Mouse (Mus musculus): ENCODE data around the gene Gm13089. TPM values are rescaled to one million over a fixed set of nuclear protein-coding genes. Genes with fewer than 3 reads are reported as not detected.
"Not testable (repeated sequence)": the region's sequence is repeated elsewhere in the genome, so short reads cannot be mapped to it uniquely, and the experiment has no call there.

Gm13089 gene
- not detected in 2 replicates for polyA plus RNA-seq (2012; rRNA removed)
- polyA plus RNA-seq (2014; fragmentation: Nextera tagmentation; extraction: Ambion mirVana), result not detected in 2 replicates

DNA sequence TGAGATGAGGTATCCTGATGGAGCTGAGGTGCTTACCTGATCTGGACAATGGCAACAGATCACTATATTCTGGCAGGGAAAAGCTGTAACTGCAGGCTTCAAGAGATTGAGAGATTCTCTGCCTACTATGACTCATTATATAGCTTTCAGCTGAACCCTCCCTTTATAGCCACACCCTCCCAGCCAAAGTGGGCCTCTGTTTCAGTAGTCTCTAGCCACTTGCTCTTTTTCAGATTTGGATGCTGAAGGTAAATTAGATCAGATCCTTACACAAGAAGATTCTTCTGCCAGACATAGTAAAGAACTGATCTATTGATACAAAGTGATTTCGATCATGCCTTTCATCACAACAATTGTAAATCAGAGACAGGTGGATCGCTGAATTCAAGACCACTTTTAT, at the start of gene Gm13089:
Gene Gm13089, minus strand, starts transcription at position 101 of the 400 bp plus-strand sequence.
- WGBS, result 89% methylated on average over 2 of the region's 2 CpGs
- H3K4me2 ChIP-seq (replicated peaks; ENCODE audit: low read depth, low read length, severe bottlenecking), result no peak within 1 kb of the TSS
- no peaks in the 10 kb centered on the region for H3K27me3 ChIP-seq (ENCODE audit: control insufficient read depth, insufficient read depth, low read length)
- no peaks in the 10 kb centered on the region for H3K4me1 ChIP-seq (ENCODE audit: control insufficient read depth, insufficient read depth, low read length)
- no peak within 1 kb of the TSS for H3K9ac ChIP-seq (ENCODE audit: low read depth, low read length, severe bottlenecking)
- DNase-seq (ENCODE audit: low spot score) (no peak), ATAC-seq (ENCODE audit: low FRiP score, low read depth) (no peak)
- no peak for TF ChIP-seq POLR2A (IDR thresholded peaks at IDR 0.05; ENCODE audit: borderline replicate concordance, extremely low read depth, insufficient read depth, insufficient read length)
- no peak within 1 kb of the TSS for H3K4me3 ChIP-seq (replicated peaks; ENCODE audit: low read length)
- H3K27ac ChIP-seq (replicated peaks; ENCODE audit: low read depth, low read length), result no peak within 1 kb of the TSS
- H3K36me3 ChIP-seq (ENCODE audit: control insufficient read depth, insufficient read depth, low read length), result no peaks in the 10 kb centered on the region
- peaks cover 9% of the 10 kb centered on the region; the same call in 1 of the 2 replicates for H3K9me3 ChIP-seq (ENCODE audit: control insufficient read depth, low read length)

- H3K4me2 ChIP-seq (replicated peaks; ENCODE audit: low read depth, low read length, severe bottlenecking), result no peak within 1 kb of the TSS
- no peaks in the 10 kb centered on the region for H3K27me3 ChIP-seq (ENCODE audit: control insufficient read depth, insufficient read depth, low read length)
- 0 out of 2 replicates have a peak, but pooled peaks cover 5% of the 10 kb centered on the region for H3K9me3 ChIP-seq (ENCODE audit: control insufficient read depth, low read length)
- H3K27ac ChIP-seq (replicated peaks; ENCODE audit: low read depth, low read length), result no peak within 1 kb of the TSS
- no peak for TF ChIP-seq POLR2A (IDR thresholded peaks at IDR 0.05; ENCODE audit: borderline replicate concordance, extremely low read depth, insufficient read depth, insufficient read length)
- no peaks in the 10 kb centered on the region for H3K36me3 ChIP-seq (ENCODE audit: control insufficient read depth, insufficient read depth, low read length)
- no peak within 1 kb of the TSS for H3K9ac ChIP-seq (ENCODE audit: low read depth, low read length, severe bottlenecking)
- H3K4me1 ChIP-seq (ENCODE audit: control insufficient read depth, insufficient read depth, low read length), result no peaks in the 10 kb centered on the region
- WGBS, result 94% methylated on average over 1 of the region's 1 CpGs
- no peak within 1 kb of the TSS for H3K4me3 ChIP-seq (replicated peaks; ENCODE audit: low read length)
- DNase-seq (ENCODE audit: low spot score) (no peak), ATAC-seq (ENCODE audit: low FRiP score, low read depth) (no peak)
Measured at GRCm38 (mm10) chr4:143719155-143719554, 16.6 kb upstream of the Gm13089 start, which contains the start of gene Gm13078. Gm13078 (plus strand) TSS chr4:143719455.

DNA sequence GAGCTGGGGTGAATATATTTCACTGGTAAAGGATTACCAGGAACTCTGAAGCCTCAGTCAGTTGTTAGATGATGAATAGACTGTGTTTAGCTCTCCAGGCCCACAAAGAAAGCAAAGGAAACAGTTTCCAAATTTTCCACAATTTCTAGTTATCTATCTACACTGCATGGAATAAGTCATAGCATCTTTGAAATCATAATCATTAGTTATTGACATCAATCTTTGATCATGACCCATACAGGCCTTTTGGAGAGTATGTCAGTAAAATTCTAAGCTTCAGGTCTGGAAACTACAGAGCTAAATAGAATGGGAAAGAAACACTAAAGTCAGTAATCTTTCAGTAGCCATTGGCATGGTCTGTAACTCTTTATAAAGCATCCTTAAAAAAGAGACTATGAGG, 45.4 kb downstream of the Gm13089 start, which contains the start of gene Gm13088:
Gene Gm13088, minus strand, starts transcription at position 101 of the 400 bp plus-strand sequence.
- H3K9ac ChIP-seq (ENCODE audit: low read depth, low read length, severe bottlenecking); H3K4me1 ChIP-seq (ENCODE audit: control insufficient read depth, insufficient read depth, low read length); H3K9me3 ChIP-seq (ENCODE audit: control insufficient read depth, low read length); H3K4me3 ChIP-seq (replicated peaks; ENCODE audit: low read length); DNase-seq (ENCODE audit: low spot score); H3K27me3 ChIP-seq (ENCODE audit: control insufficient read depth, insufficient read depth, low read length); H3K36me3 ChIP-seq (ENCODE audit: control insufficient read depth, insufficient read depth, low read length); ATAC-seq (ENCODE audit: low FRiP score, low read depth); H3K4me2 ChIP-seq (replicated peaks; ENCODE audit: low read depth, low read length, severe bottlenecking); H3K27ac ChIP-seq (replicated peaks; ENCODE audit: low read depth, low read length): not testable (repeated sequence)

Other genes with a start within 250 kb of the Gm13089 start
- not detected in 2 replicates for gene Gm13043, start 191.4 kb downstream of the Gm13089 start, polyA plus RNA-seq (2012; rRNA removed)
- not detected in 2 replicates for gene Gm13043, start 191.4 kb downstream of the Gm13089 start, polyA plus RNA-seq (2014; fragmentation: Nextera tagmentation; extraction: Ambion mirVana)
- not detected in 2 replicates for gene Gm13040, start 166.8 kb downstream of the Gm13089 start, polyA plus RNA-seq (2012; rRNA removed)
- not detected in 2 replicates for gene Gm13040, start 166.8 kb downstream of the Gm13089 start, polyA plus RNA-seq (2014; fragmentation: Nextera tagmentation; extraction: Ambion mirVana)
- gene BC080695, start 151.0 kb downstream of the Gm13089 start, polyA plus RNA-seq (2012; rRNA removed), result not detected in 2 replicates
- gene BC080695, start 151.0 kb downstream of the Gm13089 start, polyA plus RNA-seq (2014; fragmentation: Nextera tagmentation; extraction: Ambion mirVana), result not detected in 2 replicates
- gene Gm13057, start 151.0 kb downstream of the Gm13089 start, polyA plus RNA-seq (2012; rRNA removed), result not detected in 2 replicates
- not detected in 2 replicates for gene Gm13057, start 151.0 kb downstream of the Gm13089 start, polyA plus RNA-seq (2014; fragmentation: Nextera tagmentation; extraction: Ambion mirVana)
- gene Gm13083, start 87.7 kb downstream of the Gm13089 start, polyA plus RNA-seq (2012; rRNA removed), result not detected in 2 replicates
- gene Gm13083, start 87.7 kb downstream of the Gm13089 start, polyA plus RNA-seq (2014; fragmentation: Nextera tagmentation; extraction: Ambion mirVana), result not detected in 2 replicates
- gene Gm13088, start 45.5 kb downstream of the Gm13089 start, polyA plus RNA-seq (2012; rRNA removed), result not detected in 2 replicates
- gene Gm13088, start 45.5 kb downstream of the Gm13089 start, polyA plus RNA-seq (2014; fragmentation: Nextera tagmentation; extraction: Ambion mirVana), result not detected in 2 replicates
- gene Gm13078, start 16.7 kb upstream of the Gm13089 start, polyA plus RNA-seq (2012; rRNA removed), result not detected in 2 replicates
- not detected in 2 replicates for gene Gm13078, start 16.7 kb upstream of the Gm13089 start, polyA plus RNA-seq (2014; fragmentation: Nextera tagmentation; extraction: Ambion mirVana)
- not detected in 2 replicates for gene Gm13023, start 86.6 kb upstream of the Gm13089 start, polyA plus RNA-seq (2012; rRNA removed)
- gene Gm13023, start 86.6 kb upstream of the Gm13089 start, polyA plus RNA-seq (2014; fragmentation: Nextera tagmentation; extraction: Ambion mirVana), result not detected in 2 replicates
- not detected in 2 replicates for gene Gm13084, start 113.4 kb upstream of the Gm13089 start, polyA plus RNA-seq (2012; rRNA removed)
- gene Gm13084, start 113.4 kb upstream of the Gm13089 start, polyA plus RNA-seq (2014; fragmentation: Nextera tagmentation; extraction: Ambion mirVana), result not detected in 2 replicates
- not detected in 2 replicates for gene Gm13103, start 143.8 kb upstream of the Gm13089 start, polyA plus RNA-seq (2012; rRNA removed)
- not detected in 2 replicates for gene Gm13103, start 143.8 kb upstream of the Gm13089 start, polyA plus RNA-seq (2014; fragmentation: Nextera tagmentation; extraction: Ambion mirVana)
- gene Pramef6, start 197.7 kb upstream of the Gm13089 start, polyA plus RNA-seq (2012; rRNA removed), result not detected in 2 replicates
- gene Pramef6, start 197.7 kb upstream of the Gm13089 start, polyA plus RNA-seq (2014; fragmentation: Nextera tagmentation; extraction: Ambion mirVana), result not detected in 2 replicates
- not detected in 2 replicates for gene Pramef25, start 248.3 kb upstream of the Gm13089 start, polyA plus RNA-seq (2012; rRNA removed)
- not detected in 2 replicates for gene Pramef25, start 248.3 kb upstream of the Gm13089 start, polyA plus RNA-seq (2014; fragmentation: Nextera tagmentation; extraction: Ambion mirVana)

Measured in limb, embryonic 14.5 days (tissue).